In genomic region chr6:95511689-95512088, GRCm38 (mm10) we compare ENCODE assay signal across 25 mouse cellular contexts.
"Had no signal": no experiment of that assay in that cellular context is flagged by ENCODE, and none has a peak within 500 bp of the region (broad histone marks: within the 10 kb centered on the region; RNA-seq: fewer than 3 reads in every experiment).

No protein-coding gene starts in this region.

- DNase-seq: gastrocnemius, adult 2 months; gastrocnemius, postnatal 10 days; gastrocnemius, postnatal 25 days; heart, adult 18-20 months; heart, postnatal 10 days; heart, postnatal 4 days; kidney, adult 11 months; kidney, adult 9 months; kidney, postnatal 14 days; kidney, postnatal 36 days; layer of hippocampus, adult 9-11 months; layer of hippocampus, postnatal 36 days; left cerebral cortex, postnatal 4 days had no signal

- H3K4me2 ChIP-seq: heart, embryonic 12.5 days; hindbrain, embryonic 12.5 days; hindbrain, embryonic 14.5 days; kidney, embryonic 15.5 days; limb, embryonic 13.5 days; limb, embryonic 15.5 days had no signal

- H3K4me1 ChIP-seq: hindbrain, embryonic 10.5 days; limb, embryonic 13.5 days had no signal

- H3K27me3 ChIP-seq: heart, embryonic 12.5 days; hindbrain, embryonic 12.5 days; kidney, embryonic 15.5 days; limb, embryonic 13.5 days; limb, embryonic 15.5 days had no signal

- H3K9me3 ChIP-seq: heart, embryonic 10.5 days; heart, embryonic 12.5 days; hindbrain, embryonic 12.5 days; limb, embryonic 15.5 days had no signal

- ATAC-seq: hindbrain, embryonic 16.5 days; inflammation-experienced regulatory T-cells, adult 6 months; intestine, embryonic 16.5 days had no signal

- H3K36me3 ChIP-seq: heart, embryonic 10.5 days; heart, embryonic 12.5 days; hindbrain, embryonic 10.5 days; hindbrain, embryonic 12.5 days; limb, embryonic 13.5 days; limb, embryonic 15.5 days had no signal

- H3K4me3 ChIP-seq: gastrocnemius, adult 2 months; heart, embryonic 10.5 days; heart, embryonic 12.5 days; hindbrain, embryonic 10.5 days; hindbrain, embryonic 12.5 days; kidney, embryonic 15.5 days; limb, embryonic 13.5 days; limb, embryonic 15.5 days had no signal

- H3K9ac ChIP-seq: heart, embryonic 12.5 days; hindbrain, embryonic 12.5 days; hindbrain, embryonic 14.5 days; kidney, embryonic 15.5 days; limb, embryonic 13.5 days; limb, embryonic 15.5 days had no signal

- H3K27ac ChIP-seq: gastrocnemius, adult 2 months; heart, embryonic 10.5 days; hindbrain, embryonic 10.5 days; hindbrain, embryonic 12.5 days; hindbrain, embryonic 14.5 days; kidney, embryonic 15.5 days; kidney, postnatal 0 days; limb, embryonic 13.5 days; limb, embryonic 15.5 days had no signal
